Mouse (Mus musculus) mature B cell (primary cell): ENCODE results near the gene Gm8947.
"Not testable (repeated sequence)": the region's sequence is repeated elsewhere in the genome, so short reads cannot be mapped to it uniquely, and the experiment has no call there.

Experiments
- in situ Hi-C: fragments of 300-500 bp; cut with MboI; formaldehyde crosslinking; loops from 2 replicates; pipeline ENCODE4 v1.14.3; 2019

Gm8947 gene

DNA sequence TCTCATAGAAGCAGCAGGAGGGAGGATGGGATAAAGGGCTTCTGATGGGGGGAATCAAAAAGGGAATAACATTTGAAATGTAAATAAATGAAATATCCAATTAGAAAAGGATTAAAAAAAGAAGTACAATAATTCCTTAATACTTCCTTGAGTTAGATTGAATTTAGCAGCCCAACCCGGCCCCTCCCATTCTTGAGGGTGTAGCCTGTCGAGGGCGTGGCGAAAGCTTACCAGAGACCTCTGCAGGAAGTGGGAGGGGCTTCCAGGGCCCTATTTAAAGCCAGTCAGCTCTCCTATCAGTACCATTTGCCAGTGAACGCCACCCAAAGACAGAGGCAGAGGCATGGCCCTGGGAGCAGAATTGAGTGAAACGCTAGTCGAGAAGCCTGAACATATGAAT is at the start of gene Gm8947:
Gene Gm8947 (plus strand): TSS at position 302 of the 400 bp plus-strand sequence.
- in situ Hi-C loops = not testable (repeated sequence)

DNA sequence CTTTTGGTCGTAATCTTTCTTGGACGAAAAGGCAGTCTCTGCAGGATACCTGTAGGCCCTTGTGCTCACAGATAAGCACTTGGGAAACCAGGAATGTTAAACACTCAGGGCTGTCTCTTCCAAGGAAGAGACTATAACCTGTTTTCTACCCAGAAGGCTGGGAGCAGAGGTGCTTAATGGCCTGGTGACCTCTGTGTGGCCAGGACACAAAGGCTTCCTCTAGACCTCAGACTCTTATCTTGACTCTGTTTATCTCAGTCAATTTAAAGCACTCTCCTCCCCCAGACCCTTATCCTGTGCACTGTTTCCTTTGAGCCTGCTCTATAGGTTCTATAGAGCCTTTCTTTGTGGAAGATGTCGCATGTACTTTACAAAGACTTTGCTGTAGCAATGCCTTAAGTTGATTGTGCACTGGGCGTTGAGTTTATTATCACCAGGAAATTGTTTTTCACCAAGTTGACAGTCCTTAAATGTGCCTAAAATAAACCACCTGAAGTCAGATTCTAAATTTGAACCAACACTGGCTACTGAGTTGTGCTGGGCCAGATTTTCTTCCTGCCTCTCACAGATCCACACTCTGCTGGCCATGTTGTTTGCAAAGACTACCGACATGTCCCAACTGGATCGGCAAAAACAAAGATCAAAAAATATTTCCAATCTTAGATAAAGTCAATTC is 47.6 kb upstream of the Gm8947 start:
- in situ Hi-C loops = no loop called here

DNA sequence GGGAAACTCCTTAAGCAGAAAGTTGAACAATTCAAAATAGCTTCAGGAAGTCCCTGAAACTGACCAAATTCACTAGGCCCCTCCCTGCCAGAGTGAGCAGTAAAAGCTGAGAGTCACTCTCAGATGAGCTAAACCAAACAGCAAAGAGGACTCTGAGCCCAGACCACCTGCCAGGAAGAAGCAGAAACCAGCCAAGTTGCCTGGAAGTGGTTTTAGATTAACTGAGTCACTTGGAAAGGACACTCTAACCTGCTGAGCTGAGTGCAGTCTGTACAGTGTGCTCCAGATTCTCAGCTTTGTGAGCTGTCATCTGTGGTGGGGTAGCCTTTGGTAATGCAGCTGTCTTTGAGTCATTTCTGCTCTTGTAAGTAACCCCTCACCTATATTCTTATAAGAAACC is 44.4 kb upstream of the Gm8947 start:
- in situ Hi-C loops = no loop called here

DNA sequence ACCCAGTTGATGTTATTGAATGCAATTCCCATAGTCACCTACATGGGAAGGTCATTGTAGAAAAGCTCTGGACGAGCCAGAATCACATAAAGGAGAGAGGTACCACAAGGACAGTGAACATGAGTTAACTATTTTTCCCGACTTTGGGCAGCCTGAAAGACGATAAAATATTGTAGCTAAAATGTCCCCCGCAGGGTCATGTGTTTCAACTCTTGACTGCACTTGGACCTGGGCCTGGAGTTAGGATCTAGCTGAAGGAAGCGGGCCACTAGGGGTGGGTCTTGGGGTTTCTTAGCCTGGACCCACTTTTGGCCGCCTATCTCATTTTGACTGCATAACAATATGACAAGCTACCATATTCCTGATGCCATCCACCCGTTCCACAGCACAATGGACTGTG is 42.0 kb upstream of the Gm8947 start:
- in situ Hi-C loops = no loop called here

DNA sequence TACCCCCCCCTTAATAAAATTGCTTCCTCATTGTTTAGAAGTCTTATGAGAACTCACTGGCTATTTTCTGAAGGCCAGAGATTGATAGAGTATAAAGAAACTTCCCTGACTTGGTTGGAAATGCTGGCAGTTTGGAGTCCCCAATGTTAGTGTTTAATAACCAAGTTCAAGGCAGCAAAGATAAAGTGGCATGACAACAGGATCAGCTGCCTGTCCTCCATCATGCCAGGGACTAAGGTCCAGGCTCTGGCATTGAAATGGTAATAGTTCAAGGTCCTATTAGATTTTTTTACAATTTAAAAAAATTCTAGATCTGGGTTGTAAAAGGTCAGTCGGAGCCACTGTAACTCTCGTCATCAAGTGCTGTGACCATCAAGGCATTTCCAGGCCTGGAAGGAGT is 41.1 kb upstream of the Gm8947 start:
- in situ Hi-C loops = no loop called here

DNA sequence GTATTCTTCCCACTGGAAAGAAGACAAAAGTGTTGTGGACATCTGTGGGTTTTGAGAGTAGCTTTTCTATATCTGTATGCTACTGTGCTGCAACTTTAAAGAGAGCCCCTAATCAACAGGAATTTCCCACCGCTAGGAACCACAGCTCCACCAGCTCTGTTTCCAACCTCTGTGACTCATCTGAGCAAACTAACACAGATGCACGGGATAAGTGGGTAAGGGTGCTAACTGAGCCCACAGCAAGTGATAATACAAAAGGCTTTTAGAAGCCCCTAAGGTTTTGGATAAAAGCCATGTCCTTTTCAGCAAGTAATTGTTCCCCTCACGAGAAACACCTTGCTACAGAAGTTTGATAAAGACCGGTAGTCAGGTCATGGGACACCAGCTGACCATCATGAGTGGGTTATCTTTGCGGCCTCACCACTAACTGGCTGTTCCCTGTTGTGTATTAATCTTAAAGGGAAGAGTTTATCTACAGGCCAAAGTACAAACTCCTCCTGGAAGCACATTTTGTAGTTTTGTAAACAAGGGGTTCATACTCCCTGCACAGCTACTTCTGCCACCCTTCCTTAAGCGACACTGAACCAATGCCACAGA is 39.0 kb upstream of the Gm8947 start:
- in situ Hi-C loops = no loop called here

DNA sequence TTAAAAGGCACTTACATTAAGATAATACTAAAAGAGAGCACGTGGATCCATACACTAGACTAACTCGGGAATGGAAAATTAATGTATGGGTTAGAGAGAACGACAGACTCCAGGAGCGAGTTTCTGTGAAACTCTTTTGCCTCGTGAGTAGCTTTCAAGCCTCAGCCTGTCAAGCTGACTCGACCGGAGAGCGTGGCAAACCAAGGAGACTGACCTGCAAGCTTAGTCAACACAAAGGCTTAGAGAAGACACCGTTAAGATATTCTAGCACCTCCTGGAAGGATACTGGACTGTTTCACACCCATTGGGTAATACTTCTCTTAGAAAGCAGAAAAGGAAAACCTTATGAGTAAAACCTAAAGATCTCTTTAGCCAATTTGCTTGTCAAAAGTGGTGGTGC is 38.0 kb upstream of the Gm8947 start:
- in situ Hi-C loops = not testable (repeated sequence)

DNA sequence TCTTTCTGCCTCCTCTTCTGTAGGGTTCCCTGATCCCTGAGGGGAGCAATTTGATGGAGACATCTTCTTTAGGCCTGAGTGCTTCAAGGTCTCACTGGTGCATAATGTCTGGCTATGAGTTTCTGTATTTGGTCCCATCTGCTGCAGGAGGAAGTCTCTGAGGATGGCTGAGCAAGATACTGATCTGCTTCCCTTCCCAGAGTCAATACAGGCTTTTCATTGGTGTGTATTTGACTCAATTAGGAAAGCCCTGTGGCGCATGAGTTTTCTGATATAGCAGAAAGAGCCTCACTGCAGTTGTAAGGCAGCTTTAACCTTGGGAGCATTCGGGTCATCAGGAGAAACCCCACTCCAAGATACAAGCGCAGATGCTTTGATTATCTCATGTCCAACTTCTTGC is 36.0 kb upstream of the Gm8947 start:
- in situ Hi-C loops = no loop called here

DNA sequence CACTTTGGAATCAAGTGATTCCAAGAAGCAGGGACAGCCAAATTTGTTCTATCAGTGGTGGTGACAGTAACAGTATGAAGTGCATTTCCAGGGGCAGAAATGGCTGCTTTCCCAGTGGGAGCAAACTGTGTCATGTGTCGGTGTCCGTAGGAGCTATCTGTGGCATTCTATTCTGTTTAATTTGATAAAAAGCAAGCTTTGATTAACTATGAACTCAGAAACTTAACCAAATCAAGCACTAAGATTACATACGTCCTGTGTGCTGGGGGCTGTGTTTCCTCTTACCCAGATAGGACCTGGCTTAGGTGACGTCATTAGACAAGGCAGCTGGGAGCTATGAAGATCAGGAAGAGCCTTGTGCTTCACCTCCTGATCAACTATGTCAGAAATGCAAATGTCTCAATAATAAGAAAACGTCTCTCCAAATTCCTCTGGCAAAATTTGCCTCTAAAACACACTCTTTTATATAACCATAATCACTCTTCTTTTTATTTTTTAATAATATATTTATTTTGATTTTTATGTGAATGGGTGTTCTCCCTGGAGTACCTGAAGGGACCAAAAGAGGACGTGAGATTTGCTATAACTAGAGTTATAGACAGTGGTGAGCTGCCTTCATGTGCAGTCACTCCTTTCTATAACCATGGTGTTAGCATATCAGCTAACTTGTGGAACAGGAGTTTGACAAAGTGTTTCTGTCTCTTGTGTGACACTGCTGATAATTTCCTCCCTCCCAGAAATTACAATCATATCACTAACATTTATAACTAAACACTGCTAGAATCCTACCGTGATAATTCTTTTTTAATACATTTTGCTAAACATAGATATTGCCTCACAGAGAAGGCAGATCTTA is 35.2 kb upstream of the Gm8947 start:
- in situ Hi-C loops = no loop called here

DNA sequence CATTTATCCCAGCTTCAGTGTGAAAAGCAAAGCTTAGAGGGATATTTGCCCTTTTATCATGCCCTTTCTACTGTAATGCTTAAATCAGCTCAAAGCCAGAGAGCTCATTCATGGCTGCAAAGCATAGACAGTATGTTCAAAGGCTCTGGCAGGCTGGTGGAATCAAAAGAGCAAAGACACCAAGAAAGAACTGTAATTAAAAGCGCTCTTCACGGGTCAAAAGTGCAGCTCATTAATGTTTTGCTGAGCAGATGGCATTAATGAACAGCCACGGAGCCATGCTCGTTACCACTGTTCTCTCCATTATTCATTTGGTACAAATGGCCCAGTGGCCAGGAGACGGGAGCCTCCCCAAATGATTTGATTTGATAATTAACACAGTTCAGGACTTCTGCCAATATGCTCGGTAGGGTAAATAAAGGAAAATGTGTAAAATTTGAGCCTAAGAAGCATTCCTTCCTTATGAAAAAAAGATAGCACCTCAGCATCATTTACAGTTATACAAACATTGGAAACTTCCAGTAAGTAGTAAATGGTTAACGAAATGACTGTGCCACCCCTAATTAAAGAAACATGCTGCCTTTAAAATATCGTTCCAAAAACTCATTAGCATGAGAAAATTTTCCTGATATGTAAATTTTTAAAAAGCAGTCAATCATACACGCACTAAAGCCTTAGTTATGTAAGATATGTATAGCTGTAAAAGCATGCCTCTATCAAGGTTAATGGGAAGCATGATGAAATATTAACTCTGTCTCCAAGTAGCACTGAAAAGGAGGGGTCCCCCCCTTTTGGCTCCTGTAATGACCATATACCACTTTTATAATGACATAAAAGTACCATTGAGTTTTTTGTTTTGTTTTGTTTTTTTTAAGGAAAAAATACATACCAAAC is 34.0 kb upstream of the Gm8947 start:
- in situ Hi-C loops = no loop called here

DNA sequence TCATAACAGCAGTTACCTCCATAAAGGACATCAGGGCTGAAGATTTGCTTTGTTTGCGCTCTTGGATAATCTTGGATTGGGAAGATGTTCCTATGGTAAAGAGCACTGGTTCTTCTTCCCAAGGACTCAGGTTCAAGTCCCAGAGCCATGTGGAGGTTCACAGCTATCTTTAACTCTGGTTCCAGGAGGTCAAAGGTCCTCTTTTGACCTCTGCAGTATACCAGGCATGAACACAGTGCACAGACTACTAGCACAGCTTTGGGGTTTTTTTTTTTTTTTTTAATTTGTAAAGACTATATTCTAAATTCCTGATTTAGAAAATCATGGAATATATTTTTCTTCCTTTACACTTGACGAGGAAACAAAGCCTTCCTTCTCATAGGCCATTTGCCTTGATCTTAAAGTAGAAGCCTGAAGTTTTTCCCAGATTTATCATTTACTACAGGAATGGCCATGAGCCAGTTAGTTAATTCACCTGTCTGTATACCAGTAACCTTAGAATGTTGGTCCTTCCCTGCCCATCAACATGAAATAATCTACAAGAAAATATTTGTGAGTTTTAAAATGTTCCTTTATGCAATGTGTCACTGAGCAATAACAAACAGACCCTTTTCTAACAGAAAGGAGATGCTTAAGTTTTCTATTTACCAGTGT is 33.2 kb upstream of the Gm8947 start:
- in situ Hi-C loops = no loop called here

DNA sequence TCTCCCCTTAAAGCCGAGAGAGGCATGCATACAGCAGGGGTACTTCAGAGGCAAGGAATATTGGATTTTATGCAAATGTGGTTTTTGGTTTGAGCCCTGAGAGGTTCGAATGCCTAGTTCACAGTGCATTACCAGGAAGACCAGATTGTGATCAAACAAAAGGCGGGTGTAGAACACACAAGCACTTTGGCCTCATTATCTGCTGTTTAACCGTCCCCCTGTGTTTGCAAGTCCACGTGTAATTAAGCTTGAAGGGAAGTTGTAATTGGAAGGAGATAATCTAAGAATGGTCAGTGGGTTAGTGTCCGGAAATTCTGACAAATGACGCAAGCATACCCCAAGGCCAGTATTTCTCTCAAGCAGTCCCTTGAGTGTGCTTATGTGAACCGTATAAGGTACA is 26.1 kb upstream of the Gm8947 start:
- in situ Hi-C loops = no loop called here

DNA sequence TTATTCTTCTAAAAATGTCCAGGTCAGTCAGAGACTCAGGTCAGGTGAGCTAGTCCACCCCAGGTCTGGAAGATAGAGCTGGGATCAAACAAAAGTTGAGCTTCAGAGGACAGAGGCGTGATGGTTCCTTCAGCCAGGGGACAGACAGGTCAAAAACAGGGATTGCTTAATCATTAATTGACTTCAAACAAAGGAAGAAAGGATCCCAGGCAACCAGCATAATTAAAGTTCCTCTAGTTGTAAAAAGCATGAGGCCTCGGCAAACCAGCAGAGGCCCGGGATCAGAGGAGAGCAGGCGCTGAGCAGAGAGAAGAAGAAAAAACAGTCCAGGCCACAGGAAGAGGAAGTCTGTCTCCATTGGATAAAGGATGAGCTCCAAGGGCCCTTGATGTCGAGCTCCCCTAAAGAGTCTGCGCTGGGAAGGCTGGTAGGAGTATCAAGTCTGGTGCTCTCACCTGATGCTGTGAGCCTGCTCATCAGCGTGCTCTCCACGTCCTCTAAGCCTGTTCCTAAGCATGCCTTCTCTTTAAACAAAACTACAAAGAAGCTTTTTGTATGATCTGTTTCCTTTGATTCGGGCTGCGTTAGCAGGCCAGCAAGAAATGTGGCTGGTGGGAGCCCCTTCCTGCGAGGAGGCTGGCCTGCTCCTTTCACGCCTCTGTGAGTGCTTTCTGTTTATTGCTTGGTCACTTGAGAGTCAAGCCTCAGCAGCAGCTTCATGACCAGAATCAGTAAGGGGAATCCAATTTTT is 24.7 kb upstream of the Gm8947 start:
- in situ Hi-C loops = no loop called here

DNA sequence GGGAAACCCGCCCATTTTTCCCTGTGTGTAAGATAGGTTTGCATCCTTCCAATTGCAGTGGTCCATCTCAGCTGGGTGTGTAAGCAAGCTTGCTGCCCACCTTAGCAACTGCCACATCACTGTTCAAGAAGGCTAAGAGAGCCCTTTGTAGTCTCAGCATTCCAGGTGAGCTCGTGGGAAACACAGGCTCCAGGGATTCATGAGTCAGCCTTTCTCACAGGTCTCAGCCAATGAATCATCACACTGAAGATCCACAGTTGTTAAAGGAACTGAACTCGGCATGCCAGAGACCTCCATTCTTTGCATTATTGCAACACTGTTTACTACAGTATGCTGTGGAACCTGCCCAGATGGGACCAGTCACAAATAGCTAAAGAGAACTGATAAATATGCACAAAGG is 23.5 kb upstream of the Gm8947 start:
- in situ Hi-C loops = no loop called here

DNA sequence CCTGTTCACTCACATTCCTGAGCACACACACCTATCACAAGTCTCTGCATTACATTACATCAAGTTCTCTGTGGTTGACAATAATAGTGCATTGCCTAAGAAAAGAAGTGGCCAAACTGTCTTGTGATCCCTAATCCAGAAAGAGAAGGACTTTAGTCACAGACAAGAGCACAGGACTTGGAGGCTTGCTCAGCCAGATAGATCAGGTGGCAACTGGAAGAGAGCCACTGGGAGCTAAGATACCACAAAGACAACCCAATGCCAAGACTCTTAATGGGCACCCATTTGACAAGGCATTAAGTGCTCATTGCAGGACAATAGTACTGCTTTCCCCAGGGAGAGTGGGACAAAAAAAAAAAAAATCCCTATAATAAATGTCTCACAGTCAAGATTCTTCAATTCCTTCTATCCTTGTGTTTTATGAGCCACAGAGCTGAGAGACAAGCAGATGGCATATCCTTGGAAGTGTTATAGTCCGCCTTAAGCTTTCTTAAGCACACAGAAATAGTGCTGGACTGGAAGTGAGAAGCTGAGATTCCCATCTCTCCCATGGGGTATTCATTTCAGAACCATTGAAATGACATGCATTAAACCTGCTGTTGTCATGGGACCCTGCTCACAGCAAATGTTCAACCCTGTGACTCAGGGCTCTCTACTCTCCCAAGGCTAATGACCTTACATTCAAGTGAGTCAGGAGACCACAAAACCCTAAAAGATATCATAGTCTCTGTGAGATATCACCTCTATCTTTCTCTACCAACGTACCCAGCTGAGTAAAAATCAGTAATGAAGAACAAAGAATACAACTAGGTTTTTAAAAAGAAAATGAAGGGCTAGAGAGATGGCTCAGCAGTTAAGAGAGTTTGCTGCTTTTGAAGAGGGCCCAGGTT is 20.4 kb upstream of the Gm8947 start:
- in situ Hi-C loops = no loop called here

DNA sequence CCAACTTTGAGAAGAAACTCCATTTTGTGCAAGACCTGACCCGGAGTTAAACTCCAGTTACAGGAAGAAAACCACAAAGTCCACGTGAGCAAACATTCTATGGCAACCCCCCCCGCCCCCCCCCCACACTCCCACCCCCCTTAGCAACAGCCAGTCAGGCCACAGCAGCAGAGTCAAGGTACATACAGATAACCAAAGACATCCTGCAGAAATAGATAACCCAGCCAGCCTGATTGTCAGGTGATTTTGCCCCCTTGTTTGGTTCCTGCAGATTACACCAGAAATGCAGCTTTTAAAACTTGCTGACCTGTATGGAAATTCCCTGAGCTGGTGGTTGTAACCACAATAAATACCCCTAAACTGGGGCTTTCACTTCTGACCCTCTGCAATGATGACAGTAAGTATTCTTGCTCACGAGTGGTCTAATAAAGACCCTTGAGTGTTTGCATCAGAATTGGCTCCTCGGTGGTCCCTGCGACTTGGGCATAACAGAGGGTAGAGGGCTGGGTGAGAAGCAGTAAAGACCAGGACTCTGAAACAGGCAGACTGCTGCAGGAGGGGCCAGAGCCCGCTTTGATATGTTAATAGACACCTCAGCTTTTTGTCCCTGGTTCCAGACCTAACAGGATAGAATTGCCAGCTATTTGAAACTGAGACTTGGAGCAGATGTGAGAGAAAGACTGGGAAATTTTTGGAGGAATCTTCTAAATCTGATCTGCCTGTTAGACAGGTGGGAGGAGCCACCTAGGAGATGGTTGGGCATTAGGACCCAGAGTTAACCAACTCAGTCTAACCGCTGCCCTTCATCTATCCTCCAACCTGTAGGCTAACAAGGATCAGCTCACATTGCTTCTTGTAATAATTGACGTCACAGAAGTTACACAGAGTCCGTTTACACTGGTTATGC is 14.9 kb upstream of the Gm8947 start:
- in situ Hi-C loops = no loop called here

DNA sequence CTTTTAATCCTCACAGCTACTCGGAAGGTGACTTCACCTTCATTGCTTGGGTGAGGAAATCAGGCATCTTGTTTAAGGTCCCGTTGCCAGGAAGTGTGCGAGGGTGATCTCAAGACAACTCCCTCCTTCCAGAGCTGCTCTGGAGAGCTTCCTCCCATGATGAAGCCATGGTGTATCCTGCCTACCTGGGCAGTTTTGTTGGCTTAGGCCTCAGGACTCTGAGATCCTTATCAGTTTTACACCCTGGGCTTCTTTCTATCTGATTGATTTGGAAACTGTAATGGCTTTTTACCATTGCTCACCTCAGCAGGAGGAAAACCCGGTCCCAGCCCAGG is 14.3 kb upstream of the Gm8947 start:
- in situ Hi-C loops = no loop called here

DNA sequence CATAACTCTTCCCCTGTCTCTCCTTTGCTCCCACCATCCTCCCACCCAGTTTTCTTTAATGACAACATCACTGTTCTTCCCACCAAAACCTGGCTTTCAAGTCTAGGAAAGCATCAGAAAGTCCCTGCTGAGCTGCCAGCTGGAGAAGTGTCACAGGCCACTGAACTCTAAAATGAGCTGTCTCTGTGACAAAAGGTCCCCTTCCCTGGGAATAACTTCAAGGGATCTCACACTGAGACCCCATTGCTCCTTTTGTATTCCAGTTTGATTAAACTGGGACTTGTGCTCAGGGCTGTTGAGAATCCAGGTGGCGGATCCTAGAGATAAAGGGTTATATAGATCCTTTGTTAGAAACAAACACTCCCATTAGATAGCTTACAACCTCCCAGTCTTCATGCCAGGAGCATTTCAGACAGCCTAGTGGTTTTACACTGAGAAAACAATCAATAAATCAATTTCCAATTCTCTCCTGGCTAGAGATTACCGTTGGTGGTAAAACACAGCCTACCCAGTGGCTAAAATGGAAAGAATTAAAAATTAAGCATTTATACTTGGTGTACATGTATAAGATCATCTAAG is 13.6 kb upstream of the Gm8947 start:
- in situ Hi-C loops = no loop called here
